Mouse (Mus musculus): ENCODE results near the gene Zmiz1. TPM values are rescaled to one million over a fixed set of nuclear protein-coding genes. Genes with fewer than 3 reads are reported as not detected.
A peak's percentile ranks its signal among the peaks of the same experiment; 100 is the strongest.

The Zmiz1 gene
- polyA plus RNA-seq, 1 experiment from 2014 or later, result 77.3 TPM

- peak; percentile 45 for ATAC-seq (replicated peaks)
- no peaks in the 10 kb centered on the region for H3K27me3 ChIP-seq (replicated peaks)
- peak overlapping the region; percentile 28; the same call in 1 of the 2 replicates for H3K4me2 ChIP-seq
- peak overlapping the region; percentile 96 for H3K27ac ChIP-seq
- H3K4me1 ChIP-seq, result peaks cover 77% of the 10 kb centered on the region
- no peaks in the 10 kb centered on the region for H3K9me3 ChIP-seq
- H3K9ac ChIP-seq, result peak overlapping the region; percentile 23
- no peak overlapping the region for H3K4me3 ChIP-seq
- 4% methylated on average over 6 of the region's 6 CpGs for WGBS
- H3K36me3 ChIP-seq (replicated peaks), result no peaks in the 10 kb centered on the region
These were observed 128.6 kb downstream of the Zmiz1 start for GRCm38 (mm10) chr14:25587487-25588001.

DNA sequence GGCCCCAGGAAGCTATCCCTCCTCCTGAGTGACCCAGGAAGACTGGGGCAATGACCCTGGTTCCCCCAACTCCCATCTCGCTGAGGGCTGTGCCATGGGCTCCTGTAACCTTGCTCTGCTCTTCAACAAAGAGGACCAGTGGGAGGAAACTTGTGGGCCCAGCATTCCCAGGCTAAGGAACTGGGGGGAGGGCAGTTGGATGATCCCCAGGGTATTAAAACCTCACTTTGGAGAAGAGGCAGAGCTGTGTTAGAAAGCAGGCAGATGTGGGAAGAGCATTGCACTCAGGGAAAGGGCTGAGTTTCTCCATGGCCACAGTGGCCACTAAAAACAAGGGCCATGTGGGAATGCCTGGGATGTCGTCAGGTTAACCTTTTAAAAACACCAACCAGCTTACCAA lies 129.2 kb downstream of the Zmiz1 start:
- Histone ChIP-seq H3K27me3 (replicated peaks) (no peaks in the 10 kb centered on the region), H3K4me1 (peaks cover 82% of the 10 kb centered on the region), H3K9ac (no peak overlapping the region), H3K4me3 (no peak overlapping the region), H3K4me2 (no peak overlapping the region), H3K36me3 (replicated peaks) (no peaks in the 10 kb centered on the region), H3K27ac (peak overlapping the region; percentile 96), H3K9me3 (no peaks in the 10 kb centered on the region)
- ATAC-seq (replicated peaks), result no peak
- 32% methylated on average over 2 of the region's 2 CpGs for whole genome bisulfite sequencing

DNA sequence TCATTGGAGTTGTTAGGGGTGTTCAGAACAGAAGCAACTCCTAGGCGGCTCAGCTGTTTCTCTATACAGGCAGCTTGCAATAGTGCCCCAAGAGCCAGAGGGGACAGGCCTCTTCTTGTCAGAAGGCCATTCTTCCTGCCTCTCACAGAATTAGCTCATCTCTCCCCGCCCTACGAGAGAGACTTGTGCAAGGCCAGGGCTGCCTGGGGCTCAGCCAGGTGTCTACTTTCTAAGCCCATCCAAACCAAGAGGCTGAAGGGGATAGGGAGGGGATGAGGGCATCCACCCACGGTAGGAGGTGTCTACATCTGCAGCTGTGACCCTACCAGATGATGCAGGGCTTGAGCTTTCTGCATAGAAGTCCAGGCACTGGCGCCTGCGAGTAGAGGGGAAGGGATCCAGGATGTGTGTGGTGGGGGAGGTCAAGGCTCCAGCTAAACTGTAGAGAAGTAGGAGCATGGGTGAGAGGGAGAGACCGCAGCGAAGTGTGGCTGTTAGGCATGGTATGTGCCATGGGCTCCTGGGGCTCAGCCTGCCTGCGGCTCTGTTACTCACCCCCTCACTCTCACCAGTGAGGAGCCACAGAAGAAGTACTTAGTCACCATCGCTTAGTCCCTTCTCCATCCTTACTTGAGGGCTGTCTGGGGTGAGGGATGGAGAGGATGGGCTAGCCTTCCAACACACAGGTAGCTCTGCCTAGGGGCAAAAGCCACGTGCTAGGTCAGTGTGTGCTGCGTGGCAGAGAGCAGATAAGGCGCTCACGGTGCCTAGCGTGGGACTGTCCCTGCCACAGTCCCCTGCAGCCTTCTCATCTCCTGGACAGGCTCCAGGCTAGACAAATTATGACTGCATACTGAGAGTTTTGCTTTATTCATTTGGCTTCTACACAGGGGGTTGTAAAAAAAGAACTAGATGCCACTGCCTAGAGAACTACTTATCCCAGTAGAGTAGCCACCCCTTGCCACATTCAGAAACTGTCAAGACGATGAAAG lies 130.3 kb downstream of the Zmiz1 start:
- Histone ChIP-seq H3K4me2 (no peak overlapping the region), H3K4me1 (peaks cover 82% of the 10 kb centered on the region), H3K27me3 (replicated peaks) (no peaks in the 10 kb centered on the region), H3K36me3 (replicated peaks) (no peaks in the 10 kb centered on the region), H3K9me3 (no peaks in the 10 kb centered on the region), H3K4me3 (no peak overlapping the region), H3K27ac (peak overlapping the region; percentile 96), H3K9ac (no peak overlapping the region)
- 55% methylated on average over 16 of the region's 16 CpGs for WGBS
- no peak for ATAC-seq (replicated peaks)

DNA sequence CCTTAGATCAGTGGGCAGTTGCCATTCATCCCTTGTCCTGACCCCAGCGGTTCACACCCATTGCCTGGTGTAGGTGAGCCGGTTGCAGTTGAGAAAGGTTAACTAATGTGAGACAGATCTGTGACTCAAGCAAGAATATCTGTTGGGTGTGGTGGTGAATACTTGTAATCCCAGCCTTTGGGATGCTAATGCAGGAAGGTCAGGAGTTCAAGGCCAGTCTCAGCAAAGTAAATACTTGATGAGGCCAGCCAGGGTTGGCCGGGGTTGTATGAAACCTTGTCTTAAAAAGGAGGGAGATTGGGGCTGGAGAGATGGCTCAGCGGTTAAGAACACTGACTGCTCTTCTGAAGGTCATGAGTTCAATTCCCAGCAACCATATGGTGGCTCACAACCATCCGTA lies 132.0 kb downstream of the Zmiz1 start:
- Histone ChIP-seq H3K27me3 (replicated peaks) (no peaks in the 10 kb centered on the region), H3K9me3 (no peaks in the 10 kb centered on the region), H3K4me1 (peaks cover 74% of the 10 kb centered on the region), H3K36me3 (replicated peaks) (no peaks in the 10 kb centered on the region), H3K4me2 (no peak overlapping the region), H3K4me3 (no peak overlapping the region), H3K27ac (no peak overlapping the region), H3K9ac (no peak overlapping the region)
- ATAC-seq (replicated peaks), result no peak
- WGBS, result 51% methylated on average over 5 of the region's 5 CpGs

- Histone ChIP-seq H3K27me3 (replicated peaks) (no peaks in the 10 kb centered on the region), H3K4me1 (peaks cover 70% of the 10 kb centered on the region), H3K9ac (no peak overlapping the region), H3K36me3 (replicated peaks) (no peaks in the 10 kb centered on the region), H3K9me3 (no peaks in the 10 kb centered on the region), H3K4me3 (no peak overlapping the region), H3K27ac (no peak overlapping the region), H3K4me2 (no peak overlapping the region)
- no peak for ATAC-seq (replicated peaks)
- 90% methylated on average over 1 of the region's 1 CpGs for WGBS
These were observed 132.4 kb downstream of the Zmiz1 start for GRCm38 (mm10) chr14:25591426-25591825.

DNA sequence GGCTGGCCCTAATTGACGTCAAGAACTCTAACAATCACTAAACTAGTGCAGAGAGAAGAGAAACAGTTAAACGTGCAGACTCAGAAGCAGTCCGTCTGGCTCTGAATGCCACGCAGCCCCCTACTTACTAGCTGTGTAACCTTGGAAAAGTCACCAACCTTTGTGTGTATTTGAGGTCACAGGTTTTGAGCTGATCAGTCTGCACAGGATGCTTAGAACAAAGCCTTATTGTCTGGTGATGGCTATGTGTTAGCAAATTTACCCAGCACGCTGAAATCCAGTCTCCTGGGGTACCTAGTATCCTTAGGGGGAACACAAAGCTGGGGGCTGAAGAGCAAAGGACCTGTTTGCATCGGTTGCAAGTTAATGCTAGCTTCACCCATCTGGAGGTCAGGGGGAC lies 133.5 kb downstream of the Zmiz1 start:
- ATAC-seq (replicated peaks), result no peak
- WGBS, result 55% methylated on average over 6 of the region's 6 CpGs
- Histone ChIP-seq H3K36me3 (replicated peaks) (no peaks in the 10 kb centered on the region), H3K9ac (no peak overlapping the region), H3K4me2 (no peak overlapping the region), H3K4me1 (peaks cover 59% of the 10 kb centered on the region), H3K9me3 (no peaks in the 10 kb centered on the region), H3K27ac (0 out of 2 replicates have a peak overlapping the region, but pooled peaks have one; percentile 17), H3K4me3 (no peak overlapping the region), H3K27me3 (replicated peaks) (no peaks in the 10 kb centered on the region)

- no peak for ATAC-seq (replicated peaks)
- no peak overlapping the region for H3K9ac ChIP-seq
- H3K4me1 ChIP-seq, result peaks cover 49% of the 10 kb centered on the region
- WGBS, result 46% methylated on average over 8 of the region's 8 CpGs
- no peak overlapping the region for H3K4me2 ChIP-seq
- H3K9me3 ChIP-seq, result no peaks in the 10 kb centered on the region
- H3K4me3 ChIP-seq, result no peak overlapping the region
- H3K27me3 ChIP-seq (replicated peaks), result no peaks in the 10 kb centered on the region
- H3K27ac ChIP-seq, result peak overlapping the region; percentile 70
- 0 out of 2 replicates have a peak, but pooled peaks cover 2% of the 10 kb centered on the region for H3K36me3 ChIP-seq (replicated peaks)
These were observed 134.9 kb downstream of the Zmiz1 start for GRCm38 (mm10) chr14:25593876-25594275.

- H3K36me3 ChIP-seq (replicated peaks), result 0 out of 2 replicates have a peak, but pooled peaks cover 5% of the 10 kb centered on the region
- no peak overlapping the region for H3K9ac ChIP-seq
- 63% methylated on average over 4 of the region's 4 CpGs for WGBS
- H3K27ac ChIP-seq, result peak overlapping the region; percentile 70
- no peaks in the 10 kb centered on the region for H3K27me3 ChIP-seq (replicated peaks)
- H3K4me3 ChIP-seq, result no peak overlapping the region
- ATAC-seq (replicated peaks), result no peak
- H3K4me1 ChIP-seq, result peaks cover 42% of the 10 kb centered on the region
- H3K9me3 ChIP-seq, result no peaks in the 10 kb centered on the region
- no peak overlapping the region for H3K4me2 ChIP-seq
These were observed 135.6 kb downstream of the Zmiz1 start for GRCm38 (mm10) chr14:25594611-25595010.

- Histone ChIP-seq H3K9me3 (no peaks in the 10 kb centered on the region), H3K27me3 (replicated peaks) (no peaks in the 10 kb centered on the region), H3K36me3 (replicated peaks) (0 out of 2 replicates have a peak, but pooled peaks cover 5% of the 10 kb centered on the region), H3K9ac (no peak overlapping the region), H3K4me2 (no peak overlapping the region), H3K4me1 (peaks cover 45% of the 10 kb centered on the region), H3K4me3 (no peak overlapping the region), H3K27ac (no peak overlapping the region)
- ATAC-seq (replicated peaks), result no peak
- WGBS, result 86% methylated on average over 6 of the region's 6 CpGs
These were observed 140.0 kb downstream of the Zmiz1 start for GRCm38 (mm10) chr14:25598960-25599359.

DNA sequence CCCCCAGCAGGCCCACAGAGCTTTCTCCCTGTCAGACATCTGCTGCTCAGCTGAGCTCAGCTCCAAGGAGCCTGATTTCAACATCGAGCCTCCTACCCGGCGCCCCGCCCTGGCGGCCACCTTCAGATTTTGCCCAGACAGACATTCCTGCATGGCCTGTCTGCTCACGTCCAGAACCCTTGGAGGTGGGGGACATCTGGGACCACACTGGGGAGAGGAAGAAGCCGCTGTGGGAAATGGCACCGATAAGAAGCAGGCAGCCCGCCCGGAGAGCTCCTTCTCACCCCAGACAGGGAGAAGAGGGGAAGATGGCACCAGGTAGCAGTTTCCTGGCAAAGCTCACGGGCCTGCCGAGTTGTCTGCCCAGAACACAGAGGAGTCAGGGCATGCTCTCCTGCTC lies 140.9 kb downstream of the Zmiz1 start:
- Histone ChIP-seq H3K4me3 (no peak overlapping the region), H3K4me1 (peaks cover 45% of the 10 kb centered on the region), H3K27me3 (replicated peaks) (no peaks in the 10 kb centered on the region), H3K9ac (no peak overlapping the region), H3K27ac (0 out of 2 replicates have a peak overlapping the region, but pooled peaks have one; percentile 8), H3K4me2 (no peak overlapping the region), H3K9me3 (no peaks in the 10 kb centered on the region), H3K36me3 (replicated peaks) (0 out of 2 replicates have a peak, but pooled peaks cover 5% of the 10 kb centered on the region)
- ATAC-seq (replicated peaks), result no peak
- 84% methylated on average over 12 of the region's 12 CpGs for WGBS

GRCm38 (mm10) chr14:25600358-25600757 lies 141.4 kb downstream of the Zmiz1 start:
- Histone ChIP-seq H3K4me3 (no peak overlapping the region), H3K4me1 (peaks cover 46% of the 10 kb centered on the region), H3K9ac (no peak overlapping the region), H3K27ac (0 out of 2 replicates have a peak overlapping the region, but pooled peaks have one; percentile 8), H3K4me2 (no peak overlapping the region), H3K9me3 (no peaks in the 10 kb centered on the region), H3K27me3 (replicated peaks) (no peaks in the 10 kb centered on the region), H3K36me3 (replicated peaks) (0 out of 2 replicates have a peak, but pooled peaks cover 5% of the 10 kb centered on the region)
- 83% methylated on average over 7 of the region's 7 CpGs for WGBS
- ATAC-seq (replicated peaks), result no peak

- H3K4me3 ChIP-seq, result no peak overlapping the region
- peaks cover 52% of the 10 kb centered on the region for H3K4me1 ChIP-seq
- H3K27me3 ChIP-seq (replicated peaks), result no peaks in the 10 kb centered on the region
- 70% methylated on average over 2 of the region's 2 CpGs for WGBS
- no peak overlapping the region for H3K4me2 ChIP-seq
- no peaks in the 10 kb centered on the region for H3K9me3 ChIP-seq
- ATAC-seq (replicated peaks), result no peak
- 0 out of 2 replicates have a peak, but pooled peaks cover 5% of the 10 kb centered on the region for H3K36me3 ChIP-seq (replicated peaks)
- H3K27ac ChIP-seq, result peak overlapping the region; percentile 2; the same call in 1 of the 2 replicates
- no peak overlapping the region for H3K9ac ChIP-seq
These were observed 142.0 kb downstream of the Zmiz1 start for GRCm38 (mm10) chr14:25600951-25601350.
